Mouse (Mus musculus) A20 (cell line): ENCODE measurements at regions not wholly inside any gene's neighbourhood (a gene's known extent, or its start where the extent isn't known, plus 50 kb on each side); places are given as distances from the start of the nearest gene placed in this dataset.

Experiments used
- DNase-seq: peaks from one replicate; pipeline ENCODE4 v3.0.0-alpha.2; 2011; ENCODE audit warnings: low read depth, low spot score

- DNase-seq, result no peak
These were observed 51.8 kb downstream of the Calml3 start for GRCm38 (mm10) chr13:3752334-3752733.

- DNase-seq, result no peak
These were observed 52.9 kb downstream of the Calml3 start for GRCm38 (mm10) chr13:3751222-3751621.

GRCm38 (mm10) chr13:3750756-3751155 is 53.4 kb downstream of the Calml3 start:
- no peak for DNase-seq

GRCm38 (mm10) chr13:3749646-3750045 is 54.5 kb downstream of the Calml3 start:
- peak; percentile 22 for DNase-seq

GRCm38 (mm10) chr13:3748859-3749258 is 55.3 kb downstream of the Calml3 start:
- no peak for DNase-seq

GRCm38 (mm10) chr13:3746524-3746923 is 57.6 kb downstream of the Calml3 start:
- DNase-seq, result no peak

- DNase-seq, result no peak
These were observed 59.2 kb downstream of the Calml3 start for GRCm38 (mm10) chr13:3744870-3745269.

- DNase-seq, result no peak
These were observed 60.2 kb downstream of the Calml3 start for GRCm38 (mm10) chr13:3743692-3744457.

- DNase-seq, result no peak
These were observed 61.2 kb downstream of the Calml3 start for GRCm38 (mm10) chr13:3742763-3743401.

- peak; percentile 7 for DNase-seq
These were observed 61.9 kb downstream of the Calml3 start for GRCm38 (mm10) chr13:3742094-3742730.

- no peak for DNase-seq
These were observed 73.5 kb downstream of the Calml3 start for GRCm38 (mm10) chr13:3730699-3731021.

GRCm38 (mm10) chr13:3729926-3730698 is 74.0 kb downstream of the Calml3 start:
- no peak for DNase-seq

GRCm38 (mm10) chr13:3728888-3729287 is 75.2 kb downstream of the Calml3 start:
- no peak for DNase-seq

- DNase-seq, result no peak
These were observed 77.8 kb downstream of the Calml3 start for GRCm38 (mm10) chr13:3726331-3726781.

GRCm38 (mm10) chr13:3725803-3726202 is 78.3 kb downstream of the Calml3 start:
- peak; percentile 25 for DNase-seq

GRCm38 (mm10) chr13:3724313-3724712 is 79.8 kb downstream of the Calml3 start:
- DNase-seq, result no peak

GRCm38 (mm10) chr13:3723458-3724143 is 80.5 kb downstream of the Calml3 start:
- DNase-seq, result no peak

- no peak for DNase-seq
These were observed 81.2 kb downstream of the Asb13 start for GRCm38 (mm10) chr13:3715019-3715418.

- no peak for DNase-seq
These were observed 78.8 kb downstream of the Asb13 start for GRCm38 (mm10) chr13:3712497-3713160.

- DNase-seq, result no peak
These were observed 78.3 kb downstream of the Asb13 start for GRCm38 (mm10) chr13:3712088-3712487.
